Mouse (Mus musculus) natural killer cell, adult 2 months (primary cell): ENCODE measurements around the gene Psmc6.

Source experiments
- DNase-seq, 2 experiments: peaks; one replicate each; pipeline ENCODE4 v3.0.0; 2022; ENCODE audit warnings: low spot score in 2 of 2

Psmc6 gene

DNA sequence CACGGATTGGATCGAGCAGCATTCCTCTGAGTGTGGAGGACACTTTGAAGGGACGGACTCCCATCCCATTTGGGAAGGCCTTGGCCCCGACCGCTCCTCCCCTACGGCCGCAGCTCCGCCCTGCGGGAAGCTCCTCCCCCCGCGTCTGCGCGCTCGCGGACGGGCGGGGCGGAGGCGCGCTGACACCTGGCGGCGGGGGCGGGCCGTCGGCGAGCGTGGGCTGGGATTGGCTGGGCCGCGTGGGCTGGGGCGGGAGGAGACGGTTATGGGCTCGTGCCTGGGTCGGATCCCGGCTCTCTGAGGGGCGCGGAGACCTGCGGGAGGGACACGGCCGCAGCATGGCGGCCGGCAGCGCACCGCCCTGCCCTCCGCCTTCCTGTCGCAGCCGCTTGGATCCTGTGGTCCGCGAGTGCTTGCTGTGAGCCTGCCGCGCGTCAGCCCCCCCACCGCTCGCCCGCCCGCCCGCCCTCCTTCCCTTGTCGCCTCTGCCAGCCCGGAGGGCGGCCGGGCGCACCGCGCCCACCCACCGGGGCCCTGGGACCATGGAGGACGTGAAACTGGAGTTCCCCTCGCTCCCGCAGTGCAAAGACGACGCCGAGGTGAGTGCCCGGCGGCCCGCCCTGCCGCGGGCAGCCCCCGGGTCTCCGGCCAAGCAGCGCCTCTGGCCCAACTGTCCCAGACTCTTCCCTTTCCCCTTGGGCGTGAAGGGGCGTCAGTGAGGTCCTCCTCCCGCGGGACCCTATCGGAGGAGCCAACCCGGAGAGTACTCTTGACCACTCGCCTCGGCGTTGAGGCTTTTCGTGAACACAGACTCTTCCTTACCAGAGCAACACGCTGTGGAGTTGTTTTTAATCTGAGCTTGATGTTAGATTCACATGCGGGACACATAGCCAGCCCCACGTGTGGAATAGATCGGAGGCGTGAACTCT, 21.6 kb downstream of the Psmc6 start, which contains the start of gene Styx:
TSS of gene Styx (plus strand) at position 163 of the 929 bp plus-strand sequence.
- DNase-seq: peak; percentile 88 to 91

- no peak for DNase-seq
These were observed 34.9 kb downstream of the Psmc6 start for GRCm38 (mm10) chr14:45364211-45365195.

DNA sequence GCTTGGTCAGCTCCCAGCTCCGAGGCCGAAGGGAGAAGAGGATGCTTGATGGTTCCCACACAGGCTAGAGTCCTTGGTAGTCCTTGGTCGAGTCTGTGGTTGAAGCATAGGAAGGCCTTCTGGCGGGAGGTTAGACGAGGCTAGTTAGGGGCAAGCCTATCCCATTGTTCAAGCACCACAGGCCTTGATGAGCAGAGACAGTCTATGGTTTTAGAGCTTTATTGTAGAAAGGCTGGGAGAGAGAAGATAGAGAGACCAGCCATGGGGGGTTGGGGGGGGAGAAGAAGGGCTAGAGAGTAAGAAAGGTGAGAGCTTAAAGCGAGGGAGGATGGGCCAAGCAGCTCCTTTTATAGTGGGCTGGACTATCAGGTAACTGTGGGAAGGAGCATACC, 35.6 kb downstream of the Psmc6 start:
- DNase-seq: no peak

- no peak for DNase-seq
These were observed 49.2 kb downstream of the Psmc6 start for GRCm38 (mm10) chr14:45378771-45379170.

- no peak for DNase-seq
These were observed 51.2 kb downstream of the Psmc6 start for GRCm38 (mm10) chr14:45380756-45381155.

- DNase-seq: no peak
These were observed 53.3 kb downstream of the Psmc6 start for GRCm38 (mm10) chr14:45382912-45383311.

DNA sequence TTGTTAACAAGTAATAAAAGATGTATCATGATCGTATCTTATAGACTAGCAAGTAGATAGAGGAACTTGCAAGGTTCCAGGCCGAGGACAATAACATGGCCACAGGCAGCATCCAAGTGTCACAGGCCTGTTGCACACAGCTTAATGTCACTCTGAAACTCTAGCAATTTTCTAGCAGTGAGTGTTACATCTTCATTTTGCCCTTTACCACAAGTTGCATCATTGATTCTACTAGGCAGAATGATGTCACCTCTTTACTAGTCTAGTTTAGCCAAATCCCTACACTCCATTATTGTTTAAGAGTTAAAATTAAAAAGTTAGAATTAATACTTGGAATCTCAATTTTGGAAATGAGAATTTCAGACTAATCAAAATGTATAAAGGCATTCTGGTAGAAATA, 56.0 kb downstream of the Psmc6 start:
- no peak for DNase-seq

- DNase-seq: peak in 1 of 2 experiments; percentile 5
These were observed 57.9 kb downstream of the Psmc6 start for GRCm38 (mm10) chr14:45387480-45387879.

- DNase-seq: peak; percentile 78 to 81
These were observed 59.0 kb downstream of the Psmc6 start for GRCm38 (mm10) chr14:45388345-45389181.

- no peak for DNase-seq
These were observed 59.6 kb downstream of the Psmc6 start for GRCm38 (mm10) chr14:45389194-45389593.
